Mouse (Mus musculus) CH12.LX (cell line): ENCODE measurements at regions not wholly inside any gene's neighbourhood (a gene's known extent, or its start where the extent isn't known, plus 50 kb on each side); places are given as distances from the start of the nearest gene placed in this dataset.

Experiments
- CTCF ChIP-seq, 2 experiments: IDR thresholded peaks in 1 of 2; conservative IDR thresholded peaks in 1 of 2; 2 replicates each; pipeline ENCODE4 v1.5.1; 2011 to 2012; ENCODE audit warnings: low read depth in 2 of 2, low read length in 2 of 2, improper control_type of control experiment in 1 of 2, inconsistent platforms in 1 of 2, mild to moderate bottlenecking in 1 of 2, moderate library complexity in 1 of 2
- MAX ChIP-seq: IDR thresholded peaks from 2 replicates; pipeline ENCODE4 v1.6.1; 2011; ENCODE audit warnings: low read length, improper control_type of control experiment
- MYC ChIP-seq: IDR thresholded peaks from 2 replicates; pipeline ENCODE4 v1.6.1; 2011; ENCODE audit warnings: low read depth, mild to moderate bottlenecking, improper control_type of control experiment, low read length
- NRF1 ChIP-seq: IDR thresholded peaks from 2 replicates; pipeline ENCODE4 v1.6.1; 2014; ENCODE audit warnings: low read depth, mild to moderate bottlenecking, inconsistent platforms, low read length, improper control_type of control experiment, moderate library complexity
- POLR2A ChIP-seq: IDR thresholded peaks from 2 replicates; pipeline ENCODE4 v1.6.1; 2011; ENCODE audit warnings: low read depth, mild to moderate bottlenecking, improper control_type of control experiment, low read length
- RCOR1 ChIP-seq: conservative IDR thresholded peaks from 2 replicates; pipeline ENCODE4 v1.6.1; 2012; ENCODE audit warnings: low read depth, mild to moderate bottlenecking, inconsistent platforms, low read length, improper control_type of control experiment
- SMC3 ChIP-seq: IDR thresholded peaks from 2 replicates; pipeline ENCODE4 v1.6.1; 2011; ENCODE audit warnings: low read depth, low read length, improper control_type of control experiment

- TF ChIP-seq CTCF (conservative IDR thresholded peaks at IDR 0.05 in 1 of 2, IDR thresholded peaks at IDR 0.05 in 1 of 2; ENCODE audit: low read depth in 2 of 2, low read length in 2 of 2) (no peak), MYC (no peak), NRF1 (no peak), POLR2A (no peak), SMC3 (no peak), RCOR1 (no peak), MAX (no peak)
Measured at GRCm38 (mm10) chr2:148493281-148493680, 49.9 kb upstream of the Cd93 start.
